Mouse (Mus musculus): ENCODE measurements at regions not wholly inside any gene's neighbourhood (a gene's known extent, or its start where the extent isn't known, plus 50 kb on each side); places are given as distances from the start of the nearest gene placed in this dataset.

GRCm38 (mm10) chr10:95054869-95055268, 110.2 kb upstream of the Plxnc1 start:
- TF ChIP-seq GATA1 (IDR thresholded peaks at IDR 0.05; ENCODE audit: borderline replicate concordance, low read length) (no peak), FLI1 (IDR thresholded peaks at IDR 0.05; ENCODE audit: low read length) (no peak)

Measured in megakaryocyte, embryonic 14.5 days (primary cell).